Mouse (Mus musculus): ENCODE measurements at regions not wholly inside any gene's neighbourhood (a gene's known extent, or its start where the extent isn't known, plus 50 kb on each side); places are given as distances from the start of the nearest gene placed in this dataset.
"Not testable (repeated sequence)": the region's sequence is repeated elsewhere in the genome, so short reads cannot be mapped to it uniquely, and the experiment has no call there.

GRCm38 (mm10) chr10:46063831-46064230, 486.2 kb downstream of the Hace1 start:
- DNase-seq, result no peak
- intact Hi-C loops (cut with DNase I; ENCODE audit: low total_unique reads), result no loop called here

GRCm38 (mm10) chr10:46070766-46071165, 493.1 kb downstream of the Hace1 start:
- intact Hi-C loops (cut with DNase I; ENCODE audit: low total_unique reads), result no loop called here
- DNase-seq, result no peak

- intact Hi-C loops (cut with DNase I; ENCODE audit: low total_unique reads), result no loop called here
- DNase-seq, result no peak
Measured at GRCm38 (mm10) chr10:46071220-46071619, 493.6 kb downstream of the Hace1 start.

GRCm38 (mm10) chr10:46071810-46072549, 494.4 kb downstream of the Hace1 start:
- intact Hi-C loops (cut with DNase I; ENCODE audit: low total_unique reads), result no loop called here
- DNase-seq, result no peak

GRCm38 (mm10) chr10:46072550-46073470, 495.2 kb downstream of the Hace1 start:
- DNase-seq, result no peak
- intact Hi-C loops (cut with DNase I; ENCODE audit: low total_unique reads), result no loop called here

- no peak for DNase-seq
- intact Hi-C loops (cut with DNase I; ENCODE audit: low total_unique reads), result no loop called here
Measured at GRCm38 (mm10) chr10:46087766-46088165, 510.1 kb downstream of the Hace1 start.

GRCm38 (mm10) chr10:46100837-46101236, 523.2 kb downstream of the Hace1 start:
- intact Hi-C loops (cut with DNase I; ENCODE audit: low total_unique reads), result no loop called here

GRCm38 (mm10) chr10:46108810-46109209, 531.2 kb downstream of the Hace1 start:
- intact Hi-C loops (cut with DNase I; ENCODE audit: low total_unique reads), result no loop called here
- no peak for DNase-seq

More at GRCm38 (mm10) chr10:46100837-46101236, 523.2 kb downstream of the Hace1 start:
- no peak for DNase-seq

- DNase-seq, result no peak
- intact Hi-C loops (cut with DNase I; ENCODE audit: low total_unique reads), result no loop called here
Measured at GRCm38 (mm10) chr10:46114631-46115130, 537.1 kb downstream of the Hace1 start.

- DNase-seq; intact Hi-C loops (cut with DNase I; ENCODE audit: low total_unique reads): not testable (repeated sequence)
Measured at GRCm38 (mm10) chr10:46122409-46122808, 544.8 kb downstream of the Hace1 start.

- intact Hi-C loops (cut with DNase I; ENCODE audit: low total_unique reads), result no loop called here
- DNase-seq, result no peak
Measured at GRCm38 (mm10) chr10:46123795-46124194, 546.2 kb downstream of the Hace1 start.

GRCm38 (mm10) chr10:46135120-46135748, 557.6 kb downstream of the Hace1 start:
- no peak for DNase-seq
- intact Hi-C loops (cut with DNase I; ENCODE audit: low total_unique reads), result no loop called here

GRCm38 (mm10) chr10:46174035-46174434, 596.4 kb downstream of the Hace1 start:
- intact Hi-C loops (cut with DNase I; ENCODE audit: low total_unique reads), result no loop called here

GRCm38 (mm10) chr10:46185763-46186458, 608.3 kb downstream of the Hace1 start:
- DNase-seq, result no peak
- intact Hi-C loops (cut with DNase I; ENCODE audit: low total_unique reads), result no loop called here

More at GRCm38 (mm10) chr10:46174035-46174434, 596.4 kb downstream of the Hace1 start:
- DNase-seq, result no peak

- intact Hi-C loops (cut with DNase I; ENCODE audit: low total_unique reads), result no loop called here
- DNase-seq, result no peak
Measured at GRCm38 (mm10) chr10:46194143-46194542, 616.5 kb downstream of the Hace1 start.

GRCm38 (mm10) chr10:46226837-46227402, 649.3 kb downstream of the Hace1 start:
- intact Hi-C loops (cut with DNase I; ENCODE audit: low total_unique reads), result no loop called here
- no peak for DNase-seq

- no peak for DNase-seq
- intact Hi-C loops (cut with DNase I; ENCODE audit: low total_unique reads), result no loop called here
Measured at GRCm38 (mm10) chr10:46229608-46230007, 652.0 kb downstream of the Hace1 start.

- intact Hi-C loops (cut with DNase I; ENCODE audit: low total_unique reads), result no loop called here
- no peak for DNase-seq
Measured at GRCm38 (mm10) chr10:46235581-46235980, 658.0 kb downstream of the Hace1 start.

GRCm38 (mm10) chr10:46255575-46255974, 677.9 kb downstream of the Hace1 start:
- intact Hi-C loops (cut with DNase I; ENCODE audit: low total_unique reads), result no loop called here
- DNase-seq, result no peak

All from gastrocnemius, postnatal 14 days (tissue).